Comparison of ENCODE assay signal across 16 mouse cellular contexts in genomic region chr6:115886894-115887293, GRCm38 (mm10). TPM values are rescaled to one million over a fixed set of nuclear protein-coding genes. Genes with fewer than 3 reads are reported as not detected.
DNase-seq lines count a peak whose midpoint lies in the region; ATAC-seq and TF ChIP-seq lines count a peak whose summit lies in the region.
"Had no signal": no experiment of that assay in that cellular context is flagged by ENCODE, and none has a peak within 500 bp of the region (broad histone marks: within the 10 kb centered on the region; RNA-seq: fewer than 3 reads in every experiment).

No protein-coding gene starts in this region.

- no peak for ATAC-seq in CD4-positive, CD25-positive, alpha-beta regulatory T cell, adult 4 months
- 0 out of 2 replicates have a peak, but pooled peaks have one; percentile 30 for ATAC-seq in embryonic facial prominence, embryonic 13.5 days (ENCODE audit: insufficient number of reproducible peaks, insufficient read depth, low FRiP score, low TSS enrichment, low read depth)
- ATAC-seq in megakaryocyte progenitor cell, adult 5-6 weeks (replicated peaks; ENCODE audit: poor library complexity) = peak; percentile 82

- H3K9ac ChIP-seq in embryonic facial prominence, embryonic 13.5 days = no peak overlapping the region
- no peak overlapping the region for H3K9ac ChIP-seq in heart, adult 2 months (ENCODE audit: low read depth, low read length)
- H3K9ac ChIP-seq: hindbrain, embryonic 14.5 days; neural tube, embryonic 15.5 days had no signal

- no peaks in the 10 kb centered on the region for H3K79me2 ChIP-seq in heart, adult 2 months (replicated peaks; ENCODE audit: control insufficient read depth, insufficient read depth, low read length)

- no peaks in the 10 kb centered on the region for H3K27me3 ChIP-seq in embryonic facial prominence, embryonic 13.5 days
- no peaks in the 10 kb centered on the region for H3K27me3 ChIP-seq in heart, adult 2 months (ENCODE audit: control insufficient read depth, insufficient read depth, low read length)
- H3K27me3 ChIP-seq: neural tube, embryonic 15.5 days had no signal

- H3K9me3 ChIP-seq in embryonic facial prominence, embryonic 13.5 days = peaks cover 5% of the 10 kb centered on the region; the same call in 1 of the 2 replicates
- H3K9me3 ChIP-seq: neural tube, embryonic 15.5 days had no signal

- no peak for TF ChIP-seq CTCF in heart, adult 2 months (IDR thresholded peaks at IDR 0.05)

- peaks cover 51% of the 10 kb centered on the region for H3K36me3 ChIP-seq in embryonic facial prominence, embryonic 13.5 days
- no peaks in the 10 kb centered on the region for H3K36me3 ChIP-seq in heart, adult 2 months (ENCODE audit: control insufficient read depth, insufficient read depth, low read length)

- no peak overlapping the region for H3K4me3 ChIP-seq in embryonic facial prominence, embryonic 13.5 days
- H3K4me3 ChIP-seq in heart, adult 2 months = no peak overlapping the region
- H3K4me3 ChIP-seq: erythroblast, embryonic 14.5 days; neural tube, embryonic 15.5 days had no signal

- H3K4me2 ChIP-seq in embryonic facial prominence, embryonic 13.5 days = no peak overlapping the region
- H3K4me2 ChIP-seq: hindbrain, embryonic 14.5 days; midbrain, embryonic 11.5 days; neural tube, embryonic 15.5 days had no signal

- H3K4me1 ChIP-seq in embryonic facial prominence, embryonic 13.5 days = peaks cover 17% of the 10 kb centered on the region
- peaks cover 10% of the 10 kb centered on the region for H3K4me1 ChIP-seq in heart, adult 2 months (ENCODE audit: control insufficient read depth, insufficient read depth, low read length)

- 50% methylated on average over 4 of the region's 4 CpGs for WGBS in embryonic facial prominence, embryonic 13.5 days
- 60% methylated on average over 4 of the region's 4 CpGs for WGBS in heart, adult 2 months

- DNase-seq in CD4-positive, CD25-positive, alpha-beta regulatory T cell, adult 2 months (ENCODE audit: low read depth, low spot score) = peak; percentile 5
- DNase-seq in 416B (ENCODE audit: low read depth) = peak; percentile 89
- no peak for DNase-seq in cerebellum, postnatal 36 days
- DNase-seq in frontal cortex, postnatal 10 days (ENCODE audit: low spot score in 2 of 2) = no peak
- DNase-seq in heart, adult 2 months = no peak
- DNase-seq: adrenal gland, postnatal 14 days; cerebellum, adult 11-12 months had no signal

- no peak for TF ChIP-seq EP300 in heart, adult 2 months (IDR thresholded peaks at IDR 0.05; ENCODE audit: insufficient read depth, low read depth, low read length)

- intact Hi-C loops in heart, adult 2 months (cut with DNase I) = no loop called here

- TF ChIP-seq POLR2A in heart, adult 2 months (IDR thresholded peaks at IDR 0.05; ENCODE audit: insufficient read depth, low read depth, low read length) = no peak

- 0 out of 2 replicates have a peak overlapping the region, but pooled peaks have one; percentile 3 for H3K27ac ChIP-seq in embryonic facial prominence, embryonic 13.5 days
- no peak overlapping the region for H3K27ac ChIP-seq in heart, adult 2 months
- H3K27ac ChIP-seq: hindbrain, embryonic 14.5 days; neural tube, embryonic 15.5 days had no signal

RNA-seq across cellular contexts. Expression of gene Ift122, which starts 33.6 kb away (rescaled TPM):
- 1 to 10 TPM; 1.7 to 5.1 TPM for polyA plus RNA-seq in CD4-positive, CD25-positive, alpha-beta regulatory T cell, adult 4 months (2017; shearing (Covaris generic))
- polyA plus RNA-seq in embryonic facial prominence, embryonic 13.5 days (2015; fragmentation: Nextera tagmentation; extraction: Ambion mirVana) = 26.2 and 29.0 TPM in 2 replicates
- 1.7 and 1.8 TPM in 2 replicates for total RNA-seq in megakaryocyte progenitor cell, adult 5-6 weeks (2015)
- 3.2 and 3.9 TPM in 2 replicates for total RNA-seq in megakaryocyte progenitor cell, adult 5-6 weeks (2017)
- 1 to 10 TPM; 6.6 to 7.3 TPM for total RNA-seq in heart, adult 2 months (2021)
- 12.8 and 15.2 TPM in 2 replicates for polyA plus RNA-seq in heart, adult 2 months (2012; rRNA removed)

RNA-seq across cellular contexts. Expression of gene Mbd4, which starts 33.7 kb away (rescaled TPM):
- 10 to 100 TPM in 1 of 2 experiments, 1 to 10 TPM in 1; 9.8 to 14.9 TPM for polyA plus RNA-seq in CD4-positive, CD25-positive, alpha-beta regulatory T cell, adult 4 months (2017; shearing (Covaris generic))
- 26.0 and 27.9 TPM in 2 replicates for polyA plus RNA-seq in embryonic facial prominence, embryonic 13.5 days (2015; fragmentation: Nextera tagmentation; extraction: Ambion mirVana)
- total RNA-seq in megakaryocyte progenitor cell, adult 5-6 weeks (2015) = 10.4 and 12.3 TPM in 2 replicates
- total RNA-seq in megakaryocyte progenitor cell, adult 5-6 weeks (2017) = 19.7 and 25.9 TPM in 2 replicates
- total RNA-seq in heart, adult 2 months (2021) = 1 to 10 TPM in 1 of 2 experiments, under 1 TPM in 1; 0.93 to 1.5 TPM
- 1.2 and 1.5 TPM in 2 replicates for polyA plus RNA-seq in heart, adult 2 months (2012; rRNA removed)

RNA-seq across cellular contexts. Expression of gene Rho, which starts 44.7 kb away (rescaled TPM):
- polyA plus RNA-seq in CD4-positive, CD25-positive, alpha-beta regulatory T cell, adult 4 months (2017; shearing (Covaris generic)) = not detected
- polyA plus RNA-seq in embryonic facial prominence, embryonic 13.5 days (2015; fragmentation: Nextera tagmentation; extraction: Ambion mirVana) = 0.14 and 0.43 TPM in 2 replicates
- 0.15 TPM in 1 of 2 replicates, not detected in the other for total RNA-seq in megakaryocyte progenitor cell, adult 5-6 weeks (2015)
- 0.34 TPM in 1 of 2 replicates, not detected in the other for total RNA-seq in megakaryocyte progenitor cell, adult 5-6 weeks (2017)
- total RNA-seq in heart, adult 2 months (2021) = under 1 TPM in 1 of 2 experiments, not detected in 1; 0.23 TPM
- polyA plus RNA-seq in heart, adult 2 months (2012; rRNA removed) = 0.44 and 1.3 TPM in 2 replicates
- total RNA-seq: liver, adult 2 months had no signal
- polyA plus RNA-seq: erythroblast, embryonic 14.5 days; midbrain, embryonic 11.5 days had no signal

RNA-seq across cellular contexts. Expression of gene Efcab12, which starts 48.7 kb away (rescaled TPM):
- under 1 TPM in 1 of 2 experiments, not detected in 1; 0.20 TPM for polyA plus RNA-seq in CD4-positive, CD25-positive, alpha-beta regulatory T cell, adult 4 months (2017; shearing (Covaris generic))
- 0.62 and 0.81 TPM in 2 replicates for polyA plus RNA-seq in embryonic facial prominence, embryonic 13.5 days (2015; fragmentation: Nextera tagmentation; extraction: Ambion mirVana)
- total RNA-seq in megakaryocyte progenitor cell, adult 5-6 weeks (2015) = 0.20 TPM in 2 replicates
- 0.42 TPM in 1 of 2 replicates, not detected in the other for total RNA-seq in megakaryocyte progenitor cell, adult 5-6 weeks (2017)
- under 1 TPM; 0.16 to 0.26 TPM for total RNA-seq in heart, adult 2 months (2021)
- 0.06 and 0.14 TPM in 2 replicates for polyA plus RNA-seq in heart, adult 2 months (2012; rRNA removed)
- polyA plus RNA-seq: erythroblast, embryonic 14.5 days had no signal

RNA-seq across cellular contexts. Expression of gene H1foo, which starts 57.8 kb away (rescaled TPM):
- not detected for polyA plus RNA-seq in CD4-positive, CD25-positive, alpha-beta regulatory T cell, adult 4 months (2017; shearing (Covaris generic))
- polyA plus RNA-seq in embryonic facial prominence, embryonic 13.5 days (2015; fragmentation: Nextera tagmentation; extraction: Ambion mirVana) = not detected in 2 replicates
- total RNA-seq in megakaryocyte progenitor cell, adult 5-6 weeks (2015) = not detected in 2 replicates
- not detected in 2 replicates for total RNA-seq in megakaryocyte progenitor cell, adult 5-6 weeks (2017)
- not detected for total RNA-seq in heart, adult 2 months (2021)
- polyA plus RNA-seq in heart, adult 2 months (2012; rRNA removed) = not detected in 2 replicates
- total RNA-seq: adrenal gland, postnatal 14 days; gastrocnemius, postnatal 4 days; liver, adult 2 months had no signal
- polyA plus RNA-seq: erythroblast, embryonic 14.5 days; hindbrain, embryonic 14.5 days; liver, adult 2 months; midbrain, embryonic 11.5 days; neural tube, embryonic 15.5 days had no signal

Comparison
In these comparisons a context has a peak if more than half of its experiments do, and no peak if none do; other contexts are left out.
1. DNase-seq: peak in CD4-positive, CD25-positive, alpha-beta regulatory T cell, adult 2 months (single experiment) and 416B (single experiment); none in cerebellum, postnatal 36 days (0 of 2), frontal cortex, postnatal 10 days (0 of 2) and heart, adult 2 months (0 of 2).